In genomic region chr6:33094671-33095233, GRCm38 (mm10) we compare ENCODE assay signal across 15 mouse cellular contexts. TPM values are rescaled to one million over a fixed set of nuclear protein-coding genes. Genes with fewer than 3 reads are reported as not detected.
DNase-seq lines count a peak whose midpoint lies in the region; ATAC-seq lines count a peak whose summit lies in the region.
"Had no signal": no experiment of that assay in that cellular context is flagged by ENCODE, and none has a peak within 500 bp of the region (broad histone marks: within the 10 kb centered on the region; RNA-seq: fewer than 3 reads in every experiment).

No protein-coding gene starts in this region.

- H3K9ac ChIP-seq in midbrain, embryonic 13.5 days (replicated peaks): no peak overlapping the region
- no peak overlapping the region for H3K9ac ChIP-seq in hindbrain, embryonic 15.5 days
- H3K9ac ChIP-seq: liver, postnatal 0 days had no signal

- peak; percentile 68; the same call in 1 of the 2 replicates for ATAC-seq in midbrain, embryonic 13.5 days
- ATAC-seq in hindbrain, embryonic 15.5 days (ENCODE audit: low FRiP score, low read depth): peak; percentile 77; the same call in 1 of the 2 replicates
- ATAC-seq in megakaryocyte, adult 5-6 weeks (ENCODE audit: poor library complexity, severe bottlenecking): no peak
- ATAC-seq: liver, postnatal 0 days had no signal

- H3K27ac ChIP-seq in midbrain, embryonic 13.5 days: peak overlapping the region; percentile 48; the same call in 1 of the 2 replicates
- no peak overlapping the region for H3K27ac ChIP-seq in midbrain, embryonic 10.5 days (replicated peaks)
- peak overlapping the region; percentile 65 for H3K27ac ChIP-seq in hindbrain, embryonic 15.5 days (replicated peaks)
- H3K27ac ChIP-seq: kidney, postnatal 0 days had no signal

- 25% methylated on average over 8 of the region's 8 CpGs for WGBS in midbrain, embryonic 13.5 days
- 61% methylated on average over 8 of the region's 8 CpGs for WGBS in midbrain, embryonic 10.5 days
- 15% methylated on average over 8 of the region's 8 CpGs for WGBS in hindbrain, embryonic 15.5 days

- no peaks in the 10 kb centered on the region for H3K27me3 ChIP-seq in midbrain, embryonic 13.5 days
- H3K27me3 ChIP-seq in midbrain, embryonic 10.5 days (ENCODE audit: low read depth, poor library complexity, severe bottlenecking): no peaks in the 10 kb centered on the region
- no peaks in the 10 kb centered on the region for H3K27me3 ChIP-seq in hindbrain, embryonic 15.5 days

- no peaks in the 10 kb centered on the region for H3K36me3 ChIP-seq in midbrain, embryonic 13.5 days
- H3K36me3 ChIP-seq in midbrain, embryonic 10.5 days: no peaks in the 10 kb centered on the region
- no peaks in the 10 kb centered on the region for H3K36me3 ChIP-seq in hindbrain, embryonic 15.5 days
- H3K36me3 ChIP-seq: G1E had no signal

- no peak overlapping the region for H3K4me3 ChIP-seq in midbrain, embryonic 13.5 days (replicated peaks)
- H3K4me3 ChIP-seq in midbrain, embryonic 10.5 days: no peak overlapping the region
- H3K4me3 ChIP-seq in hindbrain, embryonic 15.5 days: no peak overlapping the region

- peak; percentile 8 for DNase-seq in cerebellum, postnatal 10 days
- no peak for DNase-seq in cerebellum, adult 9-10 months
- no peak for DNase-seq in midbrain, embryonic 10.5 days (ENCODE audit: low spot score)
- peak; percentile 16 for DNase-seq in retina, embryonic 14.5 days (ENCODE audit: low spot score)
- no peak for DNase-seq in layer of hippocampus, postnatal 36 days
- DNase-seq: adrenal gland, adult 8-10 months; cerebellum, adult 11 months; heart, postnatal 14 days; liver, postnatal 0 days; thymus, adult 2 months had no signal

- peak overlapping the region; percentile 14; the same call in 1 of the 2 replicates for H3K4me2 ChIP-seq in midbrain, embryonic 13.5 days (replicated peaks)
- 0 out of 2 replicates have a peak overlapping the region, but pooled peaks have one; percentile 6 for H3K4me2 ChIP-seq in hindbrain, embryonic 15.5 days

- no peaks in the 10 kb centered on the region for H3K9me3 ChIP-seq in midbrain, embryonic 13.5 days
- H3K9me3 ChIP-seq in midbrain, embryonic 10.5 days (replicated peaks): no peaks in the 10 kb centered on the region
- no peaks in the 10 kb centered on the region for H3K9me3 ChIP-seq in hindbrain, embryonic 15.5 days
- H3K9me3 ChIP-seq: G1E had no signal

- H3K4me1 ChIP-seq in midbrain, embryonic 13.5 days (replicated peaks): peaks cover 12% of the 10 kb centered on the region
- peaks cover 4% of the 10 kb centered on the region; the same call in 1 of the 2 replicates for H3K4me1 ChIP-seq in midbrain, embryonic 10.5 days
- H3K4me1 ChIP-seq in hindbrain, embryonic 15.5 days (replicated peaks): peaks cover 13% of the 10 kb centered on the region

RNA-seq across cellular contexts. Expression of gene Chchd3, which starts 34.7 kb away (rescaled TPM):
- polyA plus RNA-seq in midbrain, embryonic 13.5 days (2015; fragmentation: Nextera tagmentation; extraction: Ambion mirVana): 117 and 118 TPM in 2 replicates
- 126 and 129 TPM in 2 replicates for polyA plus RNA-seq in midbrain, embryonic 10.5 days (2016; fragmentation: Nextera tagmentation; extraction: Ambion mirVana)
- 112 and 121 TPM in 2 replicates for polyA plus RNA-seq in hindbrain, embryonic 15.5 days (2015; fragmentation: Nextera tagmentation; extraction: Ambion mirVana)
- total RNA-seq in layer of hippocampus, postnatal 36 days (2021): 100 to 1,000 TPM in 1 of 2 experiments, 10 to 100 TPM in 1; 90.7 to 104 TPM
- 51.9 and 62.2 TPM in 2 replicates for total RNA-seq in megakaryocyte, adult 5-6 weeks (2015)
- total RNA-seq in megakaryocyte, adult 5-6 weeks (2017): 104 and 113 TPM in 2 replicates

Comparison
In these comparisons a context has a peak if more than half of its experiments do, and no peak if none do; other contexts are left out.
1. DNase-seq: peak in cerebellum, postnatal 10 days (2 of 2) and retina, embryonic 14.5 days (single experiment); none in cerebellum, adult 9-10 months (single experiment), midbrain, embryonic 10.5 days (single experiment) and layer of hippocampus, postnatal 36 days (0 of 2).